Mouse (Mus musculus) MEL (cell line): ENCODE measurements around the gene Sgpp2.

ENCODE experiments used
- CTCF ChIP-seq, 3 experiments: IDR thresholded peaks in 2 of 3; conservative IDR thresholded peaks in 1 of 3; 2 replicates each; pipeline ENCODE4 v1.5.1; 2011 to 2012; ENCODE audit warnings: low read length in 3 of 3, low read depth in 2 of 3, mild to moderate bottlenecking in 2 of 3, improper control_type of control experiment in 1 of 3, inconsistent platforms in 1 of 3, mixed read lengths in 1 of 3, moderate library complexity in 1 of 3; ENCODE audit not compliant: control insufficient read depth in 1 of 3, insufficient read depth in 1 of 3, poor library complexity in 1 of 3, severe bottlenecking in 1 of 3
- EP300 ChIP-seq, 2 experiments: IDR thresholded peaks; 2 replicates each; pipeline ENCODE4 v1.6.1; 2011; ENCODE audit warnings: improper control_type of control experiment in 2 of 2, low read length in 2 of 2, low read depth in 1 of 2, mild to moderate bottlenecking in 1 of 2
- GATA1 ChIP-seq: IDR thresholded peaks from 2 replicates; pipeline ENCODE4 v1.6.1; 2011; ENCODE audit warnings: low read depth, low read length, improper control_type of control experiment
- HCFC1 ChIP-seq: IDR thresholded peaks from 2 replicates; pipeline ENCODE4 v1.6.1; 2012; ENCODE audit warnings: low read depth, mild to moderate bottlenecking, inconsistent platforms, low read length, improper control_type of control experiment, moderate library complexity
- MAZ ChIP-seq: IDR thresholded peaks from 2 replicates; pipeline ENCODE4 v1.6.1; 2012; ENCODE audit warnings: low read depth, mild to moderate bottlenecking, inconsistent platforms, low read length, improper control_type of control experiment
- MYC ChIP-seq: IDR thresholded peaks from 2 replicates; pipeline ENCODE4 v1.6.1; 2011; ENCODE audit warnings: low read depth, mild to moderate bottlenecking, low read length, improper control_type of control experiment, moderate library complexity
- POLR2A ChIP-seq, 2 experiments: IDR thresholded peaks; 2 replicates each; pipeline ENCODE4 v1.6.1; 2011 to 2012; ENCODE audit warnings: low read length in 2 of 2, mild to moderate bottlenecking in 2 of 2, control low read depth in 1 of 2, improper control_type of control experiment in 1 of 2, low read depth in 1 of 2, moderate library complexity in 1 of 2; ENCODE audit not compliant: control insufficient read depth in 1 of 2, insufficient read depth in 1 of 2, poor library complexity in 1 of 2
- RAD21 ChIP-seq: IDR thresholded peaks from 2 replicates; pipeline ENCODE4 v1.6.1; 2011; ENCODE audit warnings: mild to moderate bottlenecking, low read depth, low read length, improper control_type of control experiment
- SIN3A ChIP-seq: IDR thresholded peaks from 2 replicates; pipeline ENCODE4 v1.6.1; 2012; ENCODE audit warnings: low read length, improper control_type of control experiment, inconsistent platforms
- SMC3 ChIP-seq: IDR thresholded peaks from 2 replicates; pipeline ENCODE4 v1.6.1; 2011; ENCODE audit warnings: low read depth, low read length, improper control_type of control experiment
- TAL1 ChIP-seq: IDR thresholded peaks from 2 replicates; pipeline ENCODE4 v1.6.1; 2012; ENCODE audit warnings: mild to moderate bottlenecking, inconsistent platforms, low read length, moderate library complexity, mixed read lengths
- USF1 ChIP-seq: IDR thresholded peaks from 2 replicates; pipeline ENCODE4 v1.6.1; 2014; ENCODE audit warnings: low read depth, mild to moderate bottlenecking, inconsistent platforms, low read length, improper control_type of control experiment, moderate library complexity
- ZMIZ1 ChIP-seq: IDR thresholded peaks from 2 replicates; pipeline ENCODE4 v1.6.1; 2012; ENCODE audit warnings: low read depth, mild to moderate bottlenecking, inconsistent platforms, low read length, improper control_type of control experiment, moderate library complexity
- ZNF384 ChIP-seq: IDR thresholded peaks from 2 replicates; pipeline ENCODE4 v1.6.1; 2012; ENCODE audit warnings: low read depth, mild to moderate bottlenecking, inconsistent platforms, low read length, improper control_type of control experiment

- no peak for TF ChIP-seq RAD21
- no peak for TF ChIP-seq SIN3A
- no peak for TF ChIP-seq GATA1
- TF ChIP-seq CTCF (IDR thresholded peaks at IDR 0.05 in 2 of 3, conservative IDR thresholded peaks at IDR 0.05 in 1 of 3; ENCODE audit: control insufficient read depth in 1 of 3, insufficient read depth in 1 of 3, low read depth in 2 of 3, low read length in 3 of 3, poor library complexity in 1 of 3, severe bottlenecking in 1 of 3): no peak
- no peak for TF ChIP-seq TAL1
- no peak for TF ChIP-seq ZNF384
- TF ChIP-seq MYC: no peak
- TF ChIP-seq SMC3: no peak
- TF ChIP-seq HCFC1: no peak
- TF ChIP-seq MAZ: no peak
- TF ChIP-seq POLR2A (IDR thresholded peaks at IDR 0.05; ENCODE audit: control insufficient read depth in 1 of 2, insufficient read depth in 1 of 2, low read depth in 1 of 2, low read length in 2 of 2, poor library complexity in 1 of 2): no peak
- no peak for TF ChIP-seq ZMIZ1
- TF ChIP-seq EP300 (IDR thresholded peaks at IDR 0.05; ENCODE audit: low read depth in 1 of 2, low read length in 2 of 2): no peak
- TF ChIP-seq USF1: no peak
Measured at GRCm38 (mm10) chr1:78387854-78388253, 77.7 kb downstream of the Sgpp2 start.
